Mouse (Mus musculus) megakaryocyte, adult 5-6 weeks (primary cell): ENCODE measurements around the gene Cracr2b. TPM values are rescaled to one million over a fixed set of nuclear protein-coding genes. Genes with fewer than 3 reads are reported as not detected.

Source experiments
- ATAC-seq: 2 replicates; pipeline ENCODE4 v1.8.0; 2016; ENCODE audit warnings: mild to moderate bottlenecking, inconsistent platforms; ENCODE audit not compliant: poor library complexity, severe bottlenecking
- total RNA-seq, 2 experiments: library from RNA; stranded (forward) in 1 of 2; stranded (reverse) in 1 of 2; fragments of 153-499, 151-499 nt in 1 of 2; fragments of 221-1000, 200-1000 nt in 1 of 2; gene quantifications; 2 replicates each; pipeline versions ENCODE4 v1.2.3 to v1.2.4; 2015 to 2017

Cracr2b gene
- total RNA-seq (2015) (1.6 and 1.8 TPM in 2 replicates), total RNA-seq (2017) (1.5 and 2.0 TPM in 2 replicates)

DNA sequence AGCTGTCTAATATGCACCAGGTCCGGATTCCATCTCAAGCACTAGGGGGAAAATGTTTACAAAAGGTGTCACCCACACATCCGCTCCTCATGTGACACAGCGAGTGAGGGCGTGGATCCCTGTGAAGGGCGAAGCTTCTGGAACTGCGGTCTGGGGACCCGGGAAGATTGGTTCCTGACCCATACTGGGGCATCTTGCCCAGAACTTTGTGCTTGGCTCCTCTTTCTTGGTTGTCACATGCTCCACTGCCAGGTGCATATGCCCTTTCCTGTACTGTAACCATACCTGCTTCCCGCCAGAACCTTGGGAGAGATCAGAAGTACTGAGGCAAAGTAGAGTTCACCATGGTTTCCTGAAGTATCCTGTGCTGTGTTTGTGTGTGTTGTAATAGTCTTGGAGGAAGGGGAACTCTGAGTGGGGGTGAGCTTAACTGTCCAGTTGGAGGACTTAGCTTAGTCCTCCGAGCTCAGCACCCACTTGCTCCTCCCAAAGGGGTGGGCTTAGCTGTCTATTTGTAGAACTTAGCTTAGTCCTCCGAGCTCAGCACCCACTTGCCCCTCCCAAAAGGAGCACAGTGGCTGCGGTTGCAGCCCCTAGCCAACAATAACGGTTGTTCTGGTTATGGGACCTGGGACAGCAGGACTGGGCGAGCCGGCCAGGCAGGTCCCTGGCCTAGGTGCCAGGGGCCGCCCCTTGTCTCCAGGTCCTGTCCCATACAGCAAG is at the start of gene Cracr2b:
Gene Cracr2b (plus strand): TSS at position 704 of the 723 bp plus-strand sequence.
- ATAC-seq, result peak; percentile 23

DNA sequence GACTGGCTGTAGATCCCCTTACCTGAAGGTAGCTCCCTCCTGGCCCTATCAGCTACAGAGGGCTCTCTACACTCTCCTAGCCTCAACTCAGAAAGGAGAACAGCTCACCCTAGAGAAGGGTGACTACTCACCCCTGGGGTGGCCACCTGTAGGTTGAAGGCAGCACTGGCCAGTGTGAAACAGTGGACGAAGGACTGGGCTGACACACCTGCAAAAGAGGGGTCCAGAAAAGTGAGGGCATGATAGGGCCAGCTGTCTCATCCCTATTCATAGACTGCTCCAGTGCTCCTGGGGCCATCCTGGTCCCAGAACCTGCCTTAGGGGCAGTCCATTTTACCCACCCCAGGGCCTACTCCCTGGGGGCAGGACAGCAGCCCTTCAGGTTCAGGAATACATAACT is 49.2 kb upstream of the Cracr2b start:
- no peak for ATAC-seq

DNA sequence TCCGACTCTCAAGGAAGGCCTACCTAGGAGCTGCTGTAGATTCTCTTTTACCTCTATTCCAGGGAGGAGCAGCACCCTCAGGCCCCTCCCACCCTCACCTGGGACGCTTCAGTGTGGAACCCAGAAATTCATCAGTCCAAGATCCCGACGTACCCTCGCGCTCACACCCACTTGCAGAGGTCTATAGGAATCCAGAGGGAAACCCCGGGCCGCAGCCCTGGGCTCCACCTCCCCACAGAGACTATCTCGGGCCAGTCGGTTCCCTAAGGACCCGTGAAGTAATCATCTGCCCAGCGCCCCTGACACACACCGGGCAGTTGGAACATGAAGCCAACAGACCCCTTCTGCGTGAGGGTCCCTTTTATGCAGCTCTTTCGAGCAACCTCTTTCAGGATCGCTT is 47.6 kb upstream of the Cracr2b start:
- ATAC-seq, result no peak

DNA sequence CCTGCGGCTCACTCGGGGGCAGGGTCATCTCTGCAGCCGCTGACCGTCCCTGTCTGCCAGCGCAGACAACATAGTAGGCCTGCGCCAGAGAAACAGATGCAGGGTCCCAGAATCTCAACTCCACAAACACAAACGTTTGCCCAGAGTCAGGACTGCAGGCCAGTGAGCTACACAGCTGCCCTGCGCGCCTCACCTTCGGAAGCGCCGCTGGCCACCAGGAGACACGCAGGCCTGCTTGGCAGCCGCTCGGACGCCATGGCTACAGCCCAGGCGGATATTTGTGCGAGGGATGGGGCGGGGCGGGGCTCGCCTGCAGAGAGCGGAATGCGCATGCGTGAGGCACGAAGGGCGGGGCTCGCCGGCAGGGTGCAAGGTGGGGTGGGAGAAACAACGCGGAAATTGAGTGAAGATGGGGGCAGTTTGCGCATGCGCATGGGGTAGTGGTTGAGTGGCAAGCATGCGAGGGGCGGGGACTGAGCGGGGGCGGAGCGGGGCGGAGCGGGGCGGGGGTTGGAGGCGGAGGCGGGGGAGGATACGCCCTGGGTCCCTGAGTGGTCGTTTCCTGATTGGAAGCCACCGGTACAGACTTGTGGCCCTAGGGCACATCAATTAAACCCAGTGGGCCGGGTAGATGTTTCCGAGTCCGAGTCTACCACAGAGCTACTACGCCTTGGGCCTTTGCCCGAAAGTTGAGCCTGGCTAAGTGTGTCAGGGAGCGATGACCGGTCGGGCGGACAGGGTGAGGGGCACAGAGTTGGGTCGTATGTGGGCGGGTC is 46.9 kb upstream of the Cracr2b start, which contains the start of gene Gatd1:
Gene Gatd1 (minus strand): TSS at position 328 of the 776 bp plus-strand sequence.
- peak; percentile 86 for ATAC-seq

DNA sequence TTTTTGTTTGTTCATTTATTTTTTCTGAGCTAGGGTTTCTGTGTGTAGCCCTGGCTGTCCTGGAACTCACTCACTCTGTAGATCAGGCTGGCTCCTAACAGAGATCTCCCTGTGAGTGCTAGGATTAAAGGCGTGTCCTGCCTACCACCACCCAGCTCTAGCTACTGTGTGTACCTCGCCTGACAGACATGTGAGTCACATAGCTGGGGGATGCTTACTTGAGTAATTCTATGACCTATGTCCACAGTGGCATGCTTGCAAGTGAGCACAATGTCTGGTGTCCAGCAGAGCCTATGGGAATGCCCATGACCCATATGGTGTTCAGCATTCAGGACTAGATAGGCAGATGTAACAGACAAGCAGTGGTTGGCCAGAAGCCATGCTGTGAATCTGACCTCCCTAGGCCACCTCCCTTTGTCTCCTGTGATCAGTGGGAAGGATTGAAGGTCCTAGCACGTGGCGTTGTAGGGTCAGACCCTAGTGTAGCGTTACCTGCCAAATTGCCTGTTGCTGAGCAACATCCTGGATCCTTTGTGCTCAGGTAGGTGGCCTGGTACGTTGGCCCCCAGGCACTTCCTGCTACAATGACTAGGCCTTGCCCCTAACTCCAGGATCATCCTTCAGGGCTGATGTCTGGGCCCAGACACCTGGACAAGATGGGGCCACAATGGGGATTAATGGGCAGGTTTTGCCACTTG is 44.6 kb upstream of the Cracr2b start:
- ATAC-seq, result no peak

DNA sequence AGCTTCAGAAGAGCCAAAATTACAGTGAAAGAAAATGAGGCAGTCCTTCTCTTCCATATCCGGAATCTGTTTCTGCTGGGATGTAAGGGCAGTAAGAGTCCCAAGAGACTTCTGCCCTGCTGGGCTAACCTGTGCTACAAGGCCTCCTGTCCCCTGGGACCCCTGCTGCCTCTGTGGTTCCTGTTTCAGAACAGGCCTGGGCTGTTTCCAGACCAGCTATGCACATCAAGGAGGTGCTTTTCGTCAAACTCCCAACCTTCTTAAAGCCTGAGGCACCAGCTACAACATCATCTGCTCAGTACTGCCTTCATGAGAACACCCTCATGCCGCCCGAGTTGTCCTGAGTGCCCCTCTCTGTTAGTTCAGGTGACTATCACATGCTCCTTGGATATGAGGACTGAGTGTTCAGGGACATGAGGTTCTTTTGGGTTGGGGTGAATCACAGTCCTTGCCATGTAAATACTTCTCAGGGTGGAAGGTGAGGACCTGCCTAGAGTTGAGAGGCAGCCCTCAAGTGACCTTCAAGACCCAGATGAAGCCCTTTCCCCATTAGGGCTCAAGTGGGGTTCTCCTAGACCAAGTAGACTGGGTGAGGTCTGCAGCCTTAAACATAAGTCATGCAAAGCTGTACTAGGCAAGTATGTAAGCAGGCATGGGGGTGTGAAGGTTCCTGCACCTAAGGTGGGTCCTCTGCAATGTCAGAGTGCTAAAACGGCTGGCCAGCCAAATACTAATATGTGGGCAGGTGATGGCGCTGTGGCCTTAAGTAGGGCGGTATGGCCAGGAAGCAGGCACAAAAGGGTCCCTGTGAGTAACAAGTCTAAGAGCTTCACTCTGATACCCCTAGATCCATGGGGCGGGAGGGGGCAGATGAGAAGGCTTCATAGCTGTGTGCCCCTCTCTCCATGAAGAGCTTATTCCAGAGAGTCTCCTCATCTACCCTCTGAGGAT is 42.9 kb upstream of the Cracr2b start:
- ATAC-seq, result no peak

DNA sequence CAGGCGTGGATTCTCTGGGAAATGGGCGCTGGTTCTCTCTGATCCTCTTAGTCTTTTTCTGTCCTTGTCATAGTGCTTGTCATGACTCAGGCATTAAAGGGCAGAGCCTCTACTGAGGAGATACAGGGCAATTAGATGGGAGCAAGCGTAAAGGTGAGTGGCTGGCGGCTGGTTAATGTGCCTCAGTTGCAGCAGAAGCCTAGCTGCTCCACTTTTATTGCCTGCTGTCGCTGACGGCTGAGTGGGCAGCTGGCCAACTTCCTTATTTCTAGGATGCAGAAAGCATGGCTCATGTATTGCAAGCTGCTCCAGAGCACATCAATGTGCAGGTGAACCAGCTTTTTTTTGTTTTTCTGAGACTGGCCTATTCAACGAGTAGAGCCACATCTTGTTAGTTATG is 41.9 kb upstream of the Cracr2b start:
- ATAC-seq, result 0 out of 2 replicates have a peak, but pooled peaks have one; percentile 36

DNA sequence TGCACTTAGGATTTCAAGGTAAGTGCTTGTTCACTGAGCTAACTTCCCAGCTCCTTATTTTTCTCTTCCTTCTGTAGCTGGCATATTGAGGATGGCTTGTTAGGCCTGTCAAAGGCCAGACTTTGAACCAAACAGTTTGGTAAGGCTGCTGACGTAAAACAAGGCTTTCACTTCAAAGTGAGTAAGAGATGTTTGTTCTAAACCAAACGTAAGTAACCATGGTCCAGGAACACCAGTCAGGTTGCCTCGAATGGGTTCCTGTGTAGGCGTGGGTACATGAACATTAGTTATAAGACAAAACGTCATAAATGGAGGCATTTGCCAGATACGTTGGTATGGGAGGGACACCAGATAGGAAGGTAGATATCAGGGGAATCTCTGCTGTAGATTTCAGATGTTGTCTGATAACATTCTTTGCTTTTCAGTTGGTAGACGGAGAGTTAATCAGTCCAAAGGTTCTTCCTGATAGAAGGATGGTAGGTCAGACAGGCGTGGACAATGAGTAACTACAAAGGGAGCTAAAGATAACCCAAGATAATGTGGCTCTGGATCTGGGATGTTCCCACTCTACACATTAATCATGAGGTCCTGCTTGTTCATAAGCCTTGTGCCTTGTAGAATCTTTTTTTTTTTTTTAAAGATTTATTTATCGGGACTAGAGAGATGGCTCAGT is 40.7 kb upstream of the Cracr2b start:
- ATAC-seq, result no peak

DNA sequence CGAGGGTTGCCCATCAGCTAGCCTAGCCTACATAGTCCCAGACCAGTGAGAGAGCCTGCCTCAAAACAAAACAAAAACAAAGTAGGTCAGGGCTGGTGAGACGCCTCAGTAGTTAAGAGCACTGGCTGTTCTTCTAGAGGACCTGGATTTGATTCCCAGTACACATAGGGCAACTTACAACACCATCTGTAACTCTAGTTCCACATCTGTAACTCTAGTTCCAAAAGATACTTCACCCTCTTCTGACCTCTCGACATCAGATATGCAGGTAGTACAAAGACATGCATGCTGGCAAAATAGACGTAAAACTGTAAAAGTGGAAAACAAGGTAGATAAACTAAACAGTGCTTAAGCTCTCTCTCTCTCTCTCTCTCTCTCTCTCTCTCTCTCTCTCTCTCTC is 37.1 kb upstream of the Cracr2b start:
- ATAC-seq, result no peak

DNA sequence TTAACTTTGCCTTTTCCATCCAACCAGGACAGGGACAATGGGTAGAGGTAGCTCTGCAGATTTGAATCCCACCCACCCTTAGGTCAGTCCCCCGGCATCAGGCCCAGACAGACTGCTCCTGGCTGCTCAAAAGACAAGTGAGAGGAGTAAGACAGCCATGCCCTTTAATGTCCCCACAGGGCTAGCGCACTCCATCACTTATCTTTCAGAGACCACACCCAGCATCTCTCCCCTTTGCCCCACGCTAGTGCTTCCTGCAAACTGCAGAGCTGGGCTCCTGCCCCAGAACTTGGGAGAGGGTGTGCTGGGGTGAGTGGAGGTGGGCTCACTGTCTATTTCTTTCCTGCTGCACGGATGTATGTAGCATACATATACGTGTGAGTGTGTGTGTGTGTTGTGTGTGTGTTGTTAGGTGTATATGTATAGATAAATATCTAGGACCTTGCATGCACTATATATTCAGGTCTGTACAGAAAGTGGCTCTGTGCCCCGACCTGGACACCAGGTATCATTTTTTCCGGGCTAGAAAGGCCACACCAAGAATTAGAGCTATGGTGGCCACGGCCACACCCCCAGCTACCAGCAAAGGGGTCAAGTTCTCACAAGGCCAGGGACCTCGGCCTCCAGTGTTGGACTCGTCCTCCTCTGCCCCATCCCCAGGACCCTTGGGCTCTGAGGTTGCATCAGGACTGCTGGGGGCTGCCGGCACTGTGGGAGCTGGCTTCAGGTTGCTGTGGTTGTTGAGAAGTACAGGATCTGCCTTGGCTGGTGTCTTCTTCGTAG is 33.8 kb upstream of the Cracr2b start:
- no peak for ATAC-seq

DNA sequence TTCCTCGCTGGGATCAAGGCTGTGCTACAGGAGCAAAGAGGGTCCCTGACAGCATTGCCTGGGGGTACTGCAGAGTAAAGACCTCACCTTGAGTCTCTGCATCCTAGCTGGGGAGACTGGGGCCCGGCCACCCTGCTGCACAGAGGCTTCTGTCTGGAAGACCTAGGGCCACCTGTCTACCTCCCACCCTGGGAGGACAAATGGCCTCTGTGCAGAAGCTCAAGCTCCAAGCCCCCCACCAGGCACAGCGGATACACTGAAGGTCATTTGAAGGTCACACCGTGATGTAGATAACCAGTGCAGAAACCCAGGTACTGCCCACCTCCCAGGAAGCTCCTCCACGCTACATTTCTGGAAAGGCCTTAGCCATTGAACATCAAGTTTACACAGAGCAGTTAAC is 32.2 kb upstream of the Cracr2b start:
- no peak for ATAC-seq

DNA sequence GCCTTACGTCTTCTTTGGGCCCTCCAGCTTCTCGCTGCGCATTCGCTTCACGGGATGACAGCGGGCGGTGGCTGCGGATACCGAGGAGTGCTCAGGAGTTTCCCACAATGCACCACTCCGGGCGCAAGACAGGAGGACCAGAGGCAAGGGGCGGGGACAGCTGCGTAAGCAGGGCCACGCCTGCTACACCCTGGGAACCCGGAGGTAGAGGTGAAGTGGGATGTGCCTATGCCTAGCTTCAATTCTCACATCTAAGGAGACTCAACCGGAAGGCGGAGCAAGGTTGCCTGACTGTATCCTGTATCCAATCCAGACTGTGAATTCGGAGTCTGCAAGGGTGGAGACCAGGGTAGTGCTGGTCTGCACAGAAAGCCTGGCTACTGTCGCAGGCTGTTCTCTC is 31.6 kb upstream of the Cracr2b start, which contains the start of gene Cend1:
Gene Cend1 (minus strand): TSS at position 182 of the 400 bp plus-strand sequence.
- no peak for ATAC-seq

DNA sequence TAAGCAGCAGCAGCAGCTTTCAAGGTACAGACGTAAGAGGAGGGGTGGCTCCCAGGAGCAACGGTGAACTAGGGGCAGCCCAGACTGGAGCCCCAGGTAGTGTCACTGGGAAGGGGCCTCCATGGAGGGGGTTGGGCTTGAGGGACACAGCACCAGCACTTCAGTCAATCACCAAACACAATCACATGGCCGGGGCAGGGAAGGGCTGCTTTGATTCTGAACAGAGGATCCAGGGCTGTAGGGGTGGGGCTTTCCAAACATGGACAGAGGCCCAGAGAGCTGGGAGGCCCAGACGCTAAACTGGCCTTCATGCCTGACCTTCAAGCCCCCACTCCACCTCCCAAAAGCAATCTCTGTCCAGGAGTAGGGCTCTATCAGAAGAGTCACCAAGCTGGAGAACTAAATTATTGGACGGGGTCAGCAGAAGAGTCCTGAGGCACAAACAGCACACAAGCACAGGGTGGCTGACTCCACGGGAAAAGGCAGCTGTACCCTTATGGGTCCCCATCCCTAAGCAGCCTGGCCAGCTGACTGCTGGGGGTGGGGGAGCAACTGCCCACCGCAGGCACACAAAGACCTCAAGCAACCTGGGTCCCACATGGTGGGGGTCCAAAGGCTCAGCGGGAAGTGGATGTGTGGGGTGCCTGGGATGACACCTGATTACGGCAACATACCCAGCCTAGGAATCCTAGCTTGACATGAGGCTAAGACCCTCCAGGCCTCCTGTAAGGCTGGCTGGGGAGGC is 30.9 kb upstream of the Cracr2b start:
- no peak for ATAC-seq

DNA sequence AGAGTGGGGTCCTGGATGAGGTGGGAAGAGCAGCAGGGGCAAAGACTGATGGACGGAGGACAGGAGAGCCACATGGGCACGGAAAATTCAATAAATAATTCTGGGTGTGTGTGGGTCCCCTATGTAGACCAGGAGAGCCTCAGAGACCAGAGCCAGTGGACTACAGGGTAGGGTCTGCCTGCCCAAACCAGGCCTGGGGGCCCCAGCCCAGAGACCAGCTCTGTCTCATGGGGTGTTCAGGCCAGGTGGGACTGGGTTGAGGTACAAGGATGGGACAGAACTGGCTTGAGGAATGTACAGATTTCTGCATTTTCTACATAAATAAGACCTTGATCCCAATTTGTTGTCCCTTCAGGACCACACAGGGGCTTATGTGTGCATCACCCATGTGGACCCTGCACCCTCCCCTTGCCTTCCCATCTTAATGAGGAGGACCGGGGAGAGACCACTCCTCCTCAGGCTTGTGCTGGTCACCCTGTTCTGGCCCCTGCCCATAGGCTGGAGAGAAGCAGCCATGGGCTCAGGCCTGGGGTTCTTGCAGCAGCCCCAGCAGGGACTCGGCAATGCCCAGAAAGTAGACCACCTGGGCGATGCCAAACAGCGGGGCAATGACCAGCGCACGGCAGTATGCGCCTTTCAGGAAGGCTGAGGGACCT is 30.2 kb upstream of the Cracr2b start:
- ATAC-seq, result no peak

DNA sequence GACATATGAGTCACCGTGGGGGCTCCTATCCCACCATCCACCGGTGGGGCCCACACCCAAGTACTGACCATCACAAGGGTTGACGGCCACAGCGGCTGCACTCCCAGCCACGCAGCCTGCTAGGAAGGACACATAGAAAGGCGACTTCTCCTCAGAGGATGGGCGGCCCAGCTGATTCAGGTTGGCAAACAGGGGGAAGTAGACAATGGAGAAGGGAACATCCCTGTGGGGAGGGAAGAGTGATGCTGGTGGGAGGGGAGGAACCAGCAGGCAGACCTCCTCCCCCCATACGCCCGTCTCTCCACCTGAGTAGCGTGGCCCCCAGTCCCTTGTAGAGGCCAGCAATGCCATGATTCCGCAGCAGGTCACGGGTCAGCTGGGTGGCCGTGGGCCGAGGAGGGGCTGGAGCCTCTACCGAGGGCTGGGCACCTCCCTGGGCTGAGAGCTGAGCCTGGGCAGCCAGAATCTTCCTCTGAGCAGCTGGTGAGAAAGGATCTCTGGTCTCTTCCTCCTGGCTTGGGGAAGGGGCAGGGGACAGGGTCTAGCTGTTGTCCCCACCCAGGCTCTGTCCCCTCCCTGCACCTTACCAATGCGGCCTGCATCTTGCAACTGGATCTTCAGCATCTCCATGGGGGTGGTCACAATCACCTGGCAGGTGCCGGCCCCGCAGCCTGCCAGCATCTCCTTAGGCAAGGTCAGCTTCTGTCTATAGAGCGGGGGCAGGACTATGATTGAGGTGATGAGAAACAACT is 29.3 kb upstream of the Cracr2b start:
- no peak for ATAC-seq

DNA sequence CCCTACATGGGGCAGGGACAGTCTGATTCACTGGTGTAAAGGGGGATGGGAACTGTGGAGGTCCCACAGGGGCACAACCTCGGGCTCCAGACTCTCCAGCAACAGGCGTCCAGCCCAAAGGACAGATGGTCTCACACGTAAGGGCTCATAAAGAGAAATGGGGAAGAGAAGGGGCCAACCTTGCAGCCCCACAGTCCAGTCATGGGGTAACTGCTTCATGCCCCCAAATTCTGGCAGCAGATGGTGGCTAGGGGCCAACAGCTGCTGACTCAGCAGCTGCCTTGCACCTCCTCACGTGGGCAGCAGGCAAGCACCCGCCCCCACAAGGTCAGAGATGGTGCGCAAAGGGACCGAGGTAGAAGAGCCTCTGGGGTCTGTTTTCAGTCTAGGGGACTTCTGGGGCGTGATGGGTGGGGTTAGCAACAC is 28.7 kb upstream of the Cracr2b start:
- ATAC-seq, result no peak
